Mouse (Mus musculus) heart, embryonic 11.5 days (tissue): Measurements from ENCODE around the gene Pak4. TPM values are rescaled to one million over a fixed set of nuclear protein-coding genes. Genes with fewer than 3 reads are reported as not detected.
A peak's percentile ranks its signal among the peaks of the same experiment; 100 is the strongest.

Experiments used
- ATAC-seq: fragments of 200-750 bp; cut with Nextera tagmentation; replicated peaks from 2 replicates; pipeline ENCODE4 v1.8.0; 2017; ENCODE audit warnings: moderate library complexity; ENCODE audit not compliant: insufficient number of reproducible peaks, low FRiP score, low TSS enrichment
- H3K27ac ChIP-seq: fragments of 300-500 bp; sonication (generic); 2 replicates; pipeline ENCODE4 v1.5.1; 2014; ENCODE audit warnings: mild to moderate bottlenecking, low read depth, low read length
- H3K27me3 ChIP-seq: fragments of 300-500 bp; sonication (generic); 2 replicates; pipeline ENCODE4 v1.6.1; 2014; ENCODE audit warnings: mild to moderate bottlenecking, low read length, mixed read lengths; ENCODE audit not compliant: control insufficient read depth, insufficient read depth
- H3K36me3 ChIP-seq: fragments of 300-500 bp; sonication (generic); 2 replicates; pipeline ENCODE4 v1.6.1; 2014; ENCODE audit warnings: mild to moderate bottlenecking, low read length, moderate library complexity, mixed read lengths; ENCODE audit not compliant: control insufficient read depth, insufficient read depth
- H3K4me1 ChIP-seq: fragments of 300-500 bp; sonication (generic); 2 replicates; pipeline ENCODE4 v1.6.1; 2014; ENCODE audit warnings: low read length; ENCODE audit not compliant: control insufficient read depth, insufficient read depth
- H3K4me2 ChIP-seq: fragments of 300-500 bp; sonication (generic); 2 replicates; pipeline ENCODE4 v1.6.1; 2014; ENCODE audit warnings: mild to moderate bottlenecking, moderate library complexity
- H3K4me3 ChIP-seq: fragments of 300-500 bp; sonication (generic); 2 replicates; pipeline ENCODE4 v1.5.1; 2014; ENCODE audit warnings: low read depth, low read length
- H3K9ac ChIP-seq: fragments of 300-500 bp; sonication (generic); 2 replicates; pipeline ENCODE4 v1.6.1; 2014; ENCODE audit warnings: mild to moderate bottlenecking, low read depth, low read length, moderate library complexity
- H3K9me3 ChIP-seq: fragments of 300-500 bp; sonication (generic); replicated peaks from 2 replicates; pipeline ENCODE4 v1.6.1; 2016; ENCODE audit warnings: low read length; ENCODE audit not compliant: control insufficient read depth
- WGBS: fragments of 180-500 bp; shearing (Covaris S2); extraction: QIAGEN DNeasy Blood & Tissue Kit; methylation state at CpG from one replicate; pipeline ENCODE4 v1.1.7; 2014; ENCODE audit not compliant: insufficient replicate concordance; 5-methylcytosine and 5-hydroxymethylcytosine counted together
- polyA plus RNA-seq: library from polyadenylated mRNA; unstranded; fragments of >200 nt; fragmentation: Nextera tagmentation; extraction: Ambion mirVana; gene quantifications from 2 replicates; pipeline ENCODE4 v1.2.1, GENCODE M21; 2014

The Pak4 gene
- polyA plus RNA-seq, 1 experiment from 2014 or later = 25.4 TPM

DNA sequence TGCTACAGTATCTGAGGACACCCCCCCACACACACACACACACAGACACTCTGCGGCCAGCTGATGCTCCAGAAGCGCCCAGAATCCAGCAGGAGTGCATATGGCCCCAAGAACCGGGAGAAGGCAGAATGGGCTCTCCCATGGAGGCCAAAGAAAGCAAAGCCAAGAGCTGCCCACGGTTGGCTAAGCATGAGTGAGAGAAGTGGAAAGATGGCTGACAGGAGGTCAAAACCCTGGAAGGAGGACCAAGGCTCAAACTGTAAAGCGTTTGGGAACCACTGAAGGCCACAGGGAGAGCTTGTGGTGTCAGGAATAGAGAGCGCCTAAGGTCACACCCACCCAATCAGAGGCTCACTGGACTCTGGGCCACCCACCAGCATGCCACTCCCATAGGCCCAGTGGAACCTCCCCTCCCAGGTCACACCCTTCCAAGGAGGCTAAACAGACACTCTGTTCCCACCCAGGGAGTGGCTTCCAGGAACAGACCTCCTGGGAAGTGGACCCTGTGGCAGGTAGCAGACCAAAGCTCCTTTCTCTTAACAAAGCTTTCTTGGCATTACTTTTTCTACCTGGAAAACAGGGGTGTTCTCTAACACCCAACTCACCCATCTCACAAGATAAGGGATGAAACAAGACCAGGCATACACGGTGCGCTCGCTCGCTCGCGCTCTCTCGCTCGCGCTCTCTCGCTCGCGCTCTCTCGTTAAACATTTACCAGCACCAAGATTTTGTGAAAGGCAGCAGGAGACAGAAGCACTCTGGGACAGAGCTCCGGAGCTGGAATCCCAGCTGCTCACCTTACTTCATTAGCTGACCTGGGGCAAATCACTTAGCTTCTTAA is 1.3 kb downstream of the Pak4 start:
- peak; percentile 71 for ATAC-seq
- Histone ChIP-seq H3K27ac (peak overlapping the region; percentile 81), H3K9ac (peak overlapping the region; percentile 81), H3K9me3 (no peaks in the 10 kb centered on the region), H3K36me3 (no peaks in the 10 kb centered on the region), H3K27me3 (no peaks in the 10 kb centered on the region), H3K4me1 (peaks cover 48% of the 10 kb centered on the region), H3K4me2 (peak overlapping the region; percentile 81), H3K4me3 (peak overlapping the region; percentile 81)
- WGBS = 35% methylated on average over 20 of the region's 20 CpGs

GRCm38 (mm10) chr7:28595751-28596435 is 2.1 kb downstream of the Pak4 start:
- no peak for ATAC-seq
- H3K9ac ChIP-seq = peak overlapping the region; percentile 54

DNA sequence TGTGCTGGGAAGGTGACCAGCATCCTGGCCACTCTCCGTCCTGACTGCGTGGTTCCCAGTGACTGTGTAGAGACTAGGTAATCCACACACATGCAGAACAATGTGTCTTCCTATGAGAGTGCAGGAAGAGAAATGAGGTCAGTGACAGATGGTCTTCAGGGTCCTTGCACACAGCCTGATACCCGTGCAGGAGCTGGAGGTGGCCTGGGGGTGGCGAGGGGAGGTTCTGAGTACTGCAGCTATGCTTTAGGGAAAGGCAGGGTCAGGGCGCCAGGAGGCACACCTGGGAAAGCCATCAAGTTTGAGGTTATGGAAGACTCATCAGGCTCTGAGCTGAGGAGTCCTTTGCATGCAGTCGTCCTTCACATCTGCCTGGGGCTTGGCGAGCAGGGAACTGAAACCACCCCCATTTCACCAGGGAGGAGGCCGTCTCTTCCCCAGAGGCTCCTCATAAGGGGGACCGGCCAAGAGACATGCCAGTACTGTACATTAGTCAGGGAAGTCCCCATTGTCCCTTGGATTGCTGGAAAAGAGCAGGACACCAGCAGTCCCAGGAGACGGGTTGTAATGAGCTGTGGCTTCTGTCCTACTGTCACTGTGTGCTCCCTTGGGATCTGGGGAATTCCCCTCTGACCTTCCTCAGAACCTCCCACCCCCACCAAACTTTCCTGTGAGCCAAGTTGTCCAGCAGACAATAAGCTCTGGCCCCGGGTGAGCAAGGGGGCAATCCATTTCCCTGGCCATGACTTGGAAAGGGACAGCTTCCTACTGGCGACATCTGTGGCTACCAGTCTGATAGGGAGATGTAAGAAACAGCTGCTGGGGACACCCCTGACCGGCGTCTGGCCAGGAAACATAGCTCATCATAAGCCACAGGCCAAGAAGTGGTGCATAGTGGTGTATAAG is 4.5 kb downstream of the Pak4 start:
- WGBS = 45% methylated on average over 14 of the region's 14 CpGs
- Histone ChIP-seq H3K9me3 (no peaks in the 10 kb centered on the region), H3K27ac (no peak overlapping the region; the same call in 1 of the 2 replicates), H3K4me3 (no peak overlapping the region), H3K4me1 (peaks cover 50% of the 10 kb centered on the region), H3K9ac (no peak overlapping the region), H3K27me3 (no peaks in the 10 kb centered on the region), H3K4me2 (no peak overlapping the region), H3K36me3 (no peaks in the 10 kb centered on the region)
- no peak for ATAC-seq

More at GRCm38 (mm10) chr7:28595751-28596435, 2.1 kb downstream of the Pak4 start:
- H3K4me3 ChIP-seq = peak overlapping the region; percentile 81; the same call in 1 of the 2 replicates
- 73% methylated on average over 8 of the region's 8 CpGs for WGBS
- H3K4me2 ChIP-seq = peak overlapping the region; percentile 81
- H3K27me3 ChIP-seq = no peaks in the 10 kb centered on the region
- H3K4me1 ChIP-seq = peaks cover 49% of the 10 kb centered on the region
- no peaks in the 10 kb centered on the region for H3K36me3 ChIP-seq
- H3K27ac ChIP-seq = no peak overlapping the region
- H3K9me3 ChIP-seq = no peaks in the 10 kb centered on the region

GRCm38 (mm10) chr7:28591862-28592261 is 6.1 kb downstream of the Pak4 start:
- Histone ChIP-seq H3K4me2 (no peak overlapping the region), H3K36me3 (no peaks in the 10 kb centered on the region), H3K9me3 (no peaks in the 10 kb centered on the region), H3K27me3 (no peaks in the 10 kb centered on the region), H3K9ac (no peak overlapping the region), H3K27ac (0 out of 2 replicates have a peak overlapping the region, but pooled peaks have one; percentile 22), H3K4me3 (no peak overlapping the region), H3K4me1 (peaks cover 60% of the 10 kb centered on the region)
- 53% methylated on average over 1 of the region's 1 CpGs for WGBS
- no peak for ATAC-seq

DNA sequence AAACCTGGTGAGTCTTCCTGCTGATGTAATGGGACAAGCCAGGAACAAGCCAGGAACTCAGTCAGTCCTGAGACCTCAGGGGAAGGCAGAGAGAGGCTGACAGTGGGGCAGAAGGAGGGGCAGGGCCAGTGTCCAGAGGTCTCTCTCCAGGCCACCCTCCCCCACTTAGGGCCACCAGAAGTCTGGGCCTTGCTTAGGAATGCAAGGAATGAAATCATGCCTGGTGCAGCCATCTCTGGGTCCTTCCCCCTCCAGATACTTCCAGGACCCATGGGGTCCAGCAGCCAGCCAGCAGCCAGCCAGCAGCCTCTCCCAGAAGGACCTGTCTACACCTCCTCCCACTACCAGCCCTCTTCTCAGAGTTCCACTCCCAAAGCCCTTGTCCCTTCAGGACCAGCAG is 10.3 kb downstream of the Pak4 start:
- Histone ChIP-seq H3K36me3 (no peaks in the 10 kb centered on the region), H3K9ac (peak overlapping the region; percentile 12; the same call in 1 of the 2 replicates), H3K4me1 (peaks cover 67% of the 10 kb centered on the region), H3K4me2 (peak overlapping the region; percentile 37), H3K27ac (peak overlapping the region; percentile 73), H3K9me3 (no peaks in the 10 kb centered on the region), H3K27me3 (no peaks in the 10 kb centered on the region), H3K4me3 (no peak overlapping the region)
- peak; percentile 46; the same call in 1 of the 2 replicates for ATAC-seq

GRCm38 (mm10) chr7:28586663-28587411 is 11.1 kb downstream of the Pak4 start:
- 0 out of 2 replicates have a peak overlapping the region, but pooled peaks have one; percentile 12 for H3K9ac ChIP-seq
- H3K4me3 ChIP-seq = no peak overlapping the region
- H3K27me3 ChIP-seq = no peaks in the 10 kb centered on the region
- no peak for ATAC-seq
- WGBS = 56% methylated on average over 6 of the region's 6 CpGs
- no peaks in the 10 kb centered on the region for H3K9me3 ChIP-seq
- H3K36me3 ChIP-seq = no peaks in the 10 kb centered on the region
- H3K4me1 ChIP-seq = peaks cover 62% of the 10 kb centered on the region
- H3K27ac ChIP-seq = peak overlapping the region; percentile 73
- no peak overlapping the region for H3K4me2 ChIP-seq

- Histone ChIP-seq H3K27me3 (no peaks in the 10 kb centered on the region), H3K27ac (peak overlapping the region; percentile 18; the same call in 1 of the 2 replicates), H3K9ac (no peak overlapping the region), H3K4me3 (no peak overlapping the region), H3K36me3 (no peaks in the 10 kb centered on the region), H3K4me2 (no peak overlapping the region), H3K9me3 (no peaks in the 10 kb centered on the region), H3K4me1 (peaks cover 62% of the 10 kb centered on the region)
- ATAC-seq = no peak
- 73% methylated on average over 6 of the region's 6 CpGs for WGBS
Measured at GRCm38 (mm10) chr7:28585001-28585400, 13.0 kb downstream of the Pak4 start.
